Mouse (Mus musculus) kidney, adult 2 months (tissue): ENCODE results near the gene Glul.

Experiments used
- CTCF ChIP-seq: fragments of 200-500 bp; conservative IDR thresholded peaks from 2 replicates; pipeline ENCODE4 v1.5.1; 2011; ENCODE audit warnings: low read depth, mild to moderate bottlenecking, control low read depth, low read length, moderate library complexity, mixed read lengths; ENCODE audit not compliant: insufficient read depth, insufficient read length
- POLR2A ChIP-seq: fragments of 200-500 bp; IDR thresholded peaks from one replicate; pipeline ENCODE4 v1.6.1; 2011; ENCODE audit warnings: low read depth, low read length, control low read depth

- peak; percentile 89 for TF ChIP-seq CTCF
- no peak for TF ChIP-seq POLR2A
Measured at GRCm38 (mm10) chr1:153894979-153895378, 4.8 kb upstream of the Glul start.
